Comparison of ENCODE assay signal across 9 mouse cellular contexts in genomic region chr1:63203950-63204659, GRCm38 (mm10). TPM values are rescaled to one million over a fixed set of nuclear protein-coding genes. Genes with fewer than 3 reads are reported as not detected.
DNase-seq lines count a peak whose midpoint lies in the region; ATAC-seq lines count a peak whose summit lies in the region.
"Had no signal": no experiment of that assay in that cellular context is flagged by ENCODE, and none has a peak within 500 bp of the region (broad histone marks: within the 10 kb centered on the region; RNA-seq: fewer than 3 reads in every experiment).

No protein-coding gene starts in this region.

- peak; percentile 80; the same call in 1 of the 2 replicates for ATAC-seq in midbrain, embryonic 14.5 days (ENCODE audit: low FRiP score, low TSS enrichment)
- no peak for ATAC-seq in activated CD4-positive, CD25-positive, alpha-beta regulatory T cell, adult 4 months

- no peak overlapping the region for H3K4me3 ChIP-seq in midbrain, embryonic 14.5 days (replicated peaks; ENCODE audit: low read depth, low read length)

- H3K4me1 ChIP-seq in midbrain, embryonic 14.5 days (ENCODE audit: control insufficient read depth, insufficient read depth, low read length): peaks cover 22% of the 10 kb centered on the region

- H3K9ac ChIP-seq in midbrain, embryonic 14.5 days (replicated peaks; ENCODE audit: low read length): no peak overlapping the region; the same call in 1 of the 2 replicates

- no peaks in the 10 kb centered on the region for H3K9me3 ChIP-seq in midbrain, embryonic 14.5 days (ENCODE audit: control insufficient read depth, low read length)

- under 1% methylated on average over 7 of the region's 7 CpGs for WGBS in midbrain, embryonic 14.5 days

- H3K27me3 ChIP-seq in midbrain, embryonic 14.5 days (ENCODE audit: control insufficient read depth, insufficient read depth, low read length): no peaks in the 10 kb centered on the region

- peak overlapping the region; percentile 90 for H3K27ac ChIP-seq in midbrain, embryonic 14.5 days (replicated peaks; ENCODE audit: low read depth, low read length)

- DNase-seq in adrenal gland, postnatal 10 days: peak; percentile 32
- DNase-seq in adrenal gland, postnatal 25 days: no peak
- DNase-seq in ovary, postnatal 36 days (ENCODE audit: low spot score): peak; percentile 8
- no peak for DNase-seq in ovary, adult 18-20 months (ENCODE audit: low spot score)
- DNase-seq in hindlimb bud, embryonic 11.5 days (ENCODE audit: extremely low spot score, low read depth, low spot score): peak; percentile 91
- peak; percentile 84 for DNase-seq in midbrain, embryonic 14.5 days
- no peak for DNase-seq in ovary, postnatal 10 days (ENCODE audit: low spot score)

- H3K36me3 ChIP-seq in midbrain, embryonic 14.5 days (ENCODE audit: control insufficient read depth, insufficient read depth, low read length): no peaks in the 10 kb centered on the region

- no peak overlapping the region for H3K4me2 ChIP-seq in midbrain, embryonic 14.5 days (ENCODE audit: low read length)

RNA-seq across cellular contexts. Expression of gene Gpr1, which starts 10.2 kb away (rescaled TPM):
- total RNA-seq in adrenal gland, postnatal 10 days (2021): under 1 TPM; 0.33 to 0.66 TPM
- 0.48 TPM in 1 of 2 replicates, not detected in the other for total RNA-seq in adrenal gland, postnatal 25 days (2021)
- 0.69 and 0.71 TPM in 2 replicates for polyA plus RNA-seq in midbrain, embryonic 14.5 days (2014; fragmentation: Nextera tagmentation; extraction: Ambion mirVana)
- polyA plus RNA-seq in activated CD4-positive, CD25-positive, alpha-beta regulatory T cell, adult 4 months (2017; shearing (Covaris generic)): under 1 TPM in 1 of 2 experiments, not detected in 1; 0.46 TPM
- total RNA-seq: liver, adult 2 months had no signal
- polyA plus RNA-seq: liver, adult 2 months had no signal

RNA-seq across cellular contexts. Expression of gene Ndufs1, which starts 27.5 kb away (rescaled TPM):
- total RNA-seq in adrenal gland, postnatal 10 days (2021): 100 to 1,000 TPM; 379 to 450 TPM
- total RNA-seq in adrenal gland, postnatal 25 days (2021): 252 TPM in 2 replicates
- polyA plus RNA-seq in midbrain, embryonic 14.5 days (2014; fragmentation: Nextera tagmentation; extraction: Ambion mirVana): 116 and 136 TPM in 2 replicates
- polyA plus RNA-seq in activated CD4-positive, CD25-positive, alpha-beta regulatory T cell, adult 4 months (2017; shearing (Covaris generic)): 100 to 1,000 TPM; 105 to 118 TPM

RNA-seq across cellular contexts. Expression of gene Eef1b2, which starts 27.5 kb away (rescaled TPM):
- total RNA-seq in adrenal gland, postnatal 10 days (2021): 100 to 1,000 TPM; 698 to 749 TPM
- total RNA-seq in adrenal gland, postnatal 25 days (2021): 577 and 595 TPM in 2 replicates
- polyA plus RNA-seq in midbrain, embryonic 14.5 days (2014; fragmentation: Nextera tagmentation; extraction: Ambion mirVana): 485 and 564 TPM in 2 replicates
- 1,000 to 10,000 TPM; 1,216 to 1,318 TPM for polyA plus RNA-seq in activated CD4-positive, CD25-positive, alpha-beta regulatory T cell, adult 4 months (2017; shearing (Covaris generic))

Comparison
In these comparisons a context has a peak if more than half of its experiments do, and no peak if none do; other contexts are left out.
1. DNase-seq: peak in adrenal gland, postnatal 10 days (single experiment), ovary, postnatal 36 days (single experiment), hindlimb bud, embryonic 11.5 days (single experiment) and midbrain, embryonic 14.5 days (single experiment); none in adrenal gland, postnatal 25 days (single experiment), ovary, adult 18-20 months (single experiment) and ovary, postnatal 10 days (single experiment).